Mouse (Mus musculus) neural tube, embryonic 14.5 days (tissue): ENCODE data around the gene Pik3r1. TPM values are rescaled to one million over a fixed set of nuclear protein-coding genes. Genes with fewer than 3 reads are reported as not detected.

ENCODE experiments used
- ATAC-seq: fragments of 200-750 bp; cut with Nextera tagmentation; 2 replicates; pipeline ENCODE4 v1.8.0; 2017; ENCODE audit warnings: low read depth, mild to moderate bottlenecking, moderate TSS enrichment, moderate library complexity
- H3K27ac ChIP-seq: fragments of 300-500 bp; sonication (generic); 2 replicates; pipeline ENCODE4 v1.5.1; 2014; ENCODE audit warnings: low read depth, mild to moderate bottlenecking, control low read depth, low read length, moderate library complexity, mixed read lengths
- H3K27me3 ChIP-seq: fragments of 300-500 bp; sonication (generic); 2 replicates; pipeline ENCODE4 v1.6.1; 2014; ENCODE audit warnings: low read length; ENCODE audit not compliant: control insufficient read depth, insufficient read depth
- H3K36me3 ChIP-seq: fragments of 300-500 bp; sonication (generic); 2 replicates; pipeline ENCODE4 v1.6.1; 2014; ENCODE audit warnings: low read length, mixed read lengths; ENCODE audit not compliant: control insufficient read depth, insufficient read depth
- H3K4me1 ChIP-seq: fragments of 300-500 bp; sonication (generic); 2 replicates; pipeline ENCODE4 v1.6.1; 2014; ENCODE audit warnings: low read length; ENCODE audit not compliant: control insufficient read depth, insufficient read depth
- H3K4me2 ChIP-seq: fragments of 300-500 bp; sonication (generic); 2 replicates; pipeline ENCODE4 v1.6.1; 2014; ENCODE audit warnings: mild to moderate bottlenecking, low read depth, low read length, control low read depth
- H3K4me3 ChIP-seq: fragments of 300-500 bp; sonication (generic); 2 replicates; pipeline ENCODE4 v1.5.1; 2014; ENCODE audit warnings: low read depth, low read length, control low read depth, mixed read lengths
- H3K9ac ChIP-seq: fragments of 300-500 bp; sonication (generic); replicated peaks from 2 replicates; pipeline ENCODE4 v1.6.1; 2014; ENCODE audit warnings: low read depth, mild to moderate bottlenecking, control low read depth, low read length, mixed read lengths
- H3K9me3 ChIP-seq: fragments of 300-500 bp; sonication (generic); 2 replicates; pipeline ENCODE4 v1.6.1; 2016; ENCODE audit warnings: low read length; ENCODE audit not compliant: control insufficient read depth
- WGBS: fragments of 180-500 bp; shearing (Covaris S2); extraction: QIAGEN DNeasy Blood & Tissue Kit; methylation state at CpG from one replicate; pipeline ENCODE4 v1.1.7; 2014; 5-methylcytosine and 5-hydroxymethylcytosine counted together
- polyA plus RNA-seq: library from polyadenylated mRNA; unstranded; fragments of >200 nt; fragmentation: Nextera tagmentation; extraction: Ambion mirVana; gene quantifications from 2 replicates; pipeline ENCODE4 v1.2.1, GENCODE M21; 2014

Gene Pik3r1
- polyA plus RNA-seq = 114 and 136 TPM in 2 replicates

DNA sequence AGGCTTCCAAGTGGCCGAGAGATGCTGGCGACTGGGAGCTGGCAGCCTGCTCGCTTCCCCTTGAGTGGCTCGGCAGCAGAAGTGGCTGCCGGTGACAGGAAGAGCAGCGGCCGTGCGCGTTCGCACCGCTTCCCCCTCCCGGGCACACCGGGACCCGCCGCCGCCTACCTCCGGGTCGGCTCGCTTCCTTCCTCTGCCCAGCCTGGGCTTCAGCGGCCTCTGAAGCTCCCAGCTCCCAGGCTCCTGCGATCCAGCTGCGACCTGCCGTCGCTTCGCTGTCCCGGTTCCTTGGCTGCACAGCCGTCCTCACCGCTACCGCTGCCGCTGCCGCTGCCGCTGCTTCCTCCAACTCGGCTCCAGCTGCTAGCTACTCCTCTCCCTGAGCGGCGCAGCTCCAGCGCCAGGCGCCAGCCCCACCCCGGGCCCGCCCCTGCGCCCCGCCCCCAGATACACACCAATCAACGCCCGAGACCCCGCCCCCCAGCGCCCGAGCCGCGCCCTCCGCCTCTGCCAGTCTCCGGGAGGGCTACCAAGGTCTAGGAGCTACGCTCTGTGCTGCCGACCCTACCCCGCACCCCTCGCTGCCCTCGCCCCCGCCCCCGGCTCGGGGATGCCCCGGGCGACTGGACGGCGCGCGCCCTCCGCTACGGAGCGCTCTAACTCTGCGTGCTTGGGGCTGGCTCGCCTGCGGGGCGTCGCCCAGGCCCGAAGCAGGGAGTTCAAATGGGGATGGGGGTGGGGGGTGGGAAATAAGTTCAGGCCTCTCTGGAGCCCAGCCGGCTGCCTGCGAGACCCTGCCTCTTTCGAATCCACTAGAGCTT is at the start of gene Pik3r1:
TSS of gene Pik3r1 (minus strand) at position 409 of the 821 bp plus-strand sequence.
- H3K27ac ChIP-seq = peak within 1 kb of the TSS; percentile 94
- peaks cover 25% of the 10 kb centered on the region for H3K4me1 ChIP-seq
- ATAC-seq = peak; percentile 98
- no peaks in the 10 kb centered on the region for H3K27me3 ChIP-seq
- H3K4me3 ChIP-seq = peak within 1 kb of the TSS; percentile 99
- H3K9me3 ChIP-seq = no peaks in the 10 kb centered on the region
- 1% methylated on average over 45 of the region's 76 CpGs for WGBS
- H3K9ac ChIP-seq = peak within 1 kb of the TSS; percentile 86
- H3K4me2 ChIP-seq = peak within 1 kb of the TSS; percentile 74
- no peaks in the 10 kb centered on the region for H3K36me3 ChIP-seq

DNA sequence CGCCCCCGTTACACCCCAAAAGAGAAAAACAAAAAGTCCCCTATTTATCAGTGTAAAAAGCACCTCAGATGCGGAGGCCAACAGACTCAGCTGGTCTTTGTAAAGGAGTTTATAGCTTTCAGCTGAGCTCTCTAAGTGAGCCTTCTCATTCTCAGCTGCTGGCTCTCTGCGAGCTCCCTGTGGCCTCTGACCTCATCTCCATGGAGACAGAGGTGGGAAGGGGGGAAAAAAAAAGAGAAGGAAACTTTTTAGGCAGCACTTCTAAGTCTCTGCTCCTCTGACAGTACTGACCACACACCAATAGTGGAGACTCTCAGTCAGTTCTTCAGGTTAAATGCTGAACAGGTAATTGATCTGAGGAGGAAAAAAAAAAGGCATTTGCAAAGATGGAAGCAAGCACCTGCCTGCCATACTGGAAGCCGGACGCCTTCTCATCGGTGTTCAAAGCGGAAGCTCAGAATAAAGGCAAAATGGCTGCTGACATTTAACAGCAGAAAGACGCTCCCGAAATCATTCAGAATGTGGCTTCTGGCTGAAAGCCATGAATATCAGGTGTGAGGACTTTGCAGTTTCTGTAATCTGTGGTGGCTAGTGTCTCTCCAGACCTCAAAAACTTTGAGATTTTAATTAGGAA is 45.4 kb upstream of the Pik3r1 start:
- H3K9ac ChIP-seq = no peak overlapping the region
- H3K9me3 ChIP-seq = no peaks in the 10 kb centered on the region
- ATAC-seq = peak; percentile 86
- H3K27ac ChIP-seq = peak overlapping the region; percentile 2; the same call in 1 of the 2 replicates
- no peaks in the 10 kb centered on the region for H3K27me3 ChIP-seq
- peaks cover 5% of the 10 kb centered on the region; the same call in 1 of the 2 replicates for H3K4me1 ChIP-seq
- no peaks in the 10 kb centered on the region for H3K36me3 ChIP-seq
- no peak overlapping the region for H3K4me3 ChIP-seq
- H3K4me2 ChIP-seq = peak overlapping the region; percentile 11; the same call in 1 of the 2 replicates
- 5% methylated on average over 10 of the region's 10 CpGs for WGBS

DNA sequence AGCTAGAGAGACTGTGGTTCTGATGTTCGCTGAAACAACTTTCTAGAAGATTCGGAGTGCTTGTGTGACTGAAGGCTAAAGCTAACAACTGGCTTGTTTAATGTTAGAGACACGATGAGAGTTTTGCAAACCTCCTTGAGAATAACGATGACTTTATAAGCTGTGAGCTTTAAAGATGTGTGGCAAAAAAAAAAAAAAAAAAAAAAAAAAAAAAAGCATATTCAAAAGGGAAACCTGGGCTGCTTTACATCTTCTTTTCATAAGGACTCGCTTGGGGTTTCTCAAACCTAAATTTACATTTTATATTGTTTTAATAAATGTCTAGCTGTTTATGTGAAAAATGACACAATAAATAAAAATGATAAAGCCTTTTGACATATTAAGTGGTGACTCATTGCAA is 44.3 kb upstream of the Pik3r1 start:
- Histone ChIP-seq H3K27me3 (no peaks in the 10 kb centered on the region), H3K4me2 (no peak overlapping the region), H3K36me3 (no peaks in the 10 kb centered on the region), H3K4me1 (peaks cover 5% of the 10 kb centered on the region; the same call in 1 of the 2 replicates), H3K27ac (no peak overlapping the region), H3K9me3 (no peaks in the 10 kb centered on the region), H3K4me3 (no peak overlapping the region), H3K9ac (no peak overlapping the region)
- WGBS = 47% methylated on average over 5 of the region's 5 CpGs
- ATAC-seq = no peak

DNA sequence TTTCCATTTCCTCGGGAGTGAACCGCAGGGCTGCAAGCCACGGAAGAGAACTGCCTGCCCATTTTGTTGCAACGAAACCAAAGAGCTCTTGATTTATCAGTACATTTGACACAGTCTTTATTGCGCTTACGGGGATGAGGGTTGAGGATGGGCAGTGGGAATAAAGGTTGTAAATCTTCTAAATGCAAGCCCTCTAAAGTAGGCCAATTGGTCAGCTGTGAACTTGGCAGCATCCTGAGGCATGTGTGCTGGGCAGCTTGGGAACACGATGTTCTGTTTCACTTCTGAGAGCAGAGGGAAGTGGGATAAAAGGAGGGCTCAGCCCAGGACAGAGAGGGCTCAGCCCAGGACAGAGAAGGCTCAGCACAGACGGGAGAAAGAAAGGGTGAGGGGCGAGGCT is 43.9 kb upstream of the Pik3r1 start:
- no peak overlapping the region; the same call in 1 of the 2 replicates for H3K4me2 ChIP-seq
- H3K27ac ChIP-seq = no peak overlapping the region
- no peaks in the 10 kb centered on the region for H3K36me3 ChIP-seq
- WGBS = 4% methylated on average over 9 of the region's 9 CpGs
- peak; percentile 89 for ATAC-seq
- peaks cover 5% of the 10 kb centered on the region; the same call in 1 of the 2 replicates for H3K4me1 ChIP-seq
- no peaks in the 10 kb centered on the region for H3K27me3 ChIP-seq
- no peak overlapping the region for H3K4me3 ChIP-seq
- H3K9ac ChIP-seq = no peak overlapping the region
- H3K9me3 ChIP-seq = no peaks in the 10 kb centered on the region

DNA sequence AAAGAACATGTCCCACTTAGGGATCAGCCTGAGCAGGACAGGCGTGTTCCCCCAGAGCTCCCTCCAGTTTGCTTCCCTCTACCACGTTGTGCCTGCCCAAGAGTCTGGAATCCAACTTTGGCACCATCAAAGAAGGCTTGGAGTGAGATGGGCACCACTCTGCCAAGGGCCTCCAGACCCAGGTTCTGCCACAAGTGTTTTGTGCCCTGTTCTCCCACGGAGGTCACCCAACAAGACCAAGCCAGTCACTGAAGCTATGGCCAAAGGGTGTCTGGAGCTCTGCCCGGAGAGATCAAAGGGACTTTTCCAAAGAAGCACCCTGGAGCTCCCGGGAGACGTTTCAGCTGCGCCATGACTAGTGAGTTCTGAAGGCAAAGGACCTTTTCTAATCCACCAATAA is 42.6 kb upstream of the Pik3r1 start:
- Histone ChIP-seq H3K27me3 (no peaks in the 10 kb centered on the region), H3K4me2 (no peak overlapping the region), H3K9ac (no peak overlapping the region), H3K27ac (no peak overlapping the region), H3K36me3 (no peaks in the 10 kb centered on the region), H3K4me1 (peaks cover 5% of the 10 kb centered on the region; the same call in 1 of the 2 replicates), H3K4me3 (no peak overlapping the region), H3K9me3 (no peaks in the 10 kb centered on the region)
- no peak for ATAC-seq
- WGBS = 65% methylated on average over 7 of the region's 7 CpGs

DNA sequence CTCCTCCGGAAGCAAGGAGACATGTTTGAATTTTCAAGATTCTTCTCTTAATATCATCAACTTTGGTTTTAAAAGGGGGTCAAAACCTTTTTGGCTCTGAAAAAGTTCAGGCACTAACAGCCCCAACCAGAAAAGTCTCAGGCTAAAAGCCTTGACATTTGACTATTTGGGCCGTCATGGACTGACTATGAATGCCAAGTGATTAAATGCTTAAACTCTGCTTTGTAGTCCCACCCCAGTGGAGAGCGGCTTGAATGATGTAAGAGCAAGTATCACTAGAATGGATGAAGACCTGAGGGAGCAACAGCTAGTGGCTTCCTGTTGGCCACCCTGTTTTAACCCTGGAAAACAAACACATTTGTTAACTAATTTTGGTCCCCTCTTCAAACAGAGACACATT is 41.8 kb upstream of the Pik3r1 start:
- no peaks in the 10 kb centered on the region for H3K27me3 ChIP-seq
- no peak overlapping the region for H3K27ac ChIP-seq
- no peak for ATAC-seq
- H3K9ac ChIP-seq = no peak overlapping the region
- no peaks in the 10 kb centered on the region for H3K9me3 ChIP-seq
- no peak overlapping the region for H3K4me2 ChIP-seq
- H3K4me3 ChIP-seq = no peak overlapping the region
- peaks cover 5% of the 10 kb centered on the region; the same call in 1 of the 2 replicates for H3K4me1 ChIP-seq
- WGBS = 82% methylated on average over 3 of the region's 3 CpGs
- no peaks in the 10 kb centered on the region for H3K36me3 ChIP-seq

DNA sequence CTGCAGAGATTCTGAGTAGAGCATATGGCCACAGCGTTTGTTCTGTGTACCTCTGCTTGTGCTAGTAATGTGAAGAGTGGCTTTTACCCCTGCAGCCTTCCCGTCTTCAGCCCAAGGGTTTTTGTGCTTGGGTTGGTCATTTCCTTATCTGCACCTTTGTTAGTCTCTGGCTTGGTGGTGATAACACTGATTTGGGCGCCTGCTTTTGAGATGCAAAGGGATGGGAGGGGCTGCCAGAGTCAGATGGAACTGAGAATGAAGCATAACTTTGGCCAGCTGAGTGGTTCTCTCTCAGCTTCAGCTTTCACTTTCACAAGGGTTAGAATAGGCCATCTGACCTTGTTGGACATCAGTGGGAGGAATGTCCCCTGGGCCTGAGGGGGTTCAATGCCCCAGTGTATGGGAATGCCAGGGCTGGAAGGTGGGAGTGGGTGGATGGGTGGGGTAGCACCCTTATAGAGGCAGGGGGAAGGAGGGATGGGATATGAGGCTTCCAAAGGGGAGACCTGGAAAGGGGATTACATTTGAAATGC is 37.6 kb upstream of the Pik3r1 start:
- H3K4me3 ChIP-seq = no peak overlapping the region
- whole genome bisulfite sequencing = 76% methylated on average over 3 of the region's 3 CpGs

DNA sequence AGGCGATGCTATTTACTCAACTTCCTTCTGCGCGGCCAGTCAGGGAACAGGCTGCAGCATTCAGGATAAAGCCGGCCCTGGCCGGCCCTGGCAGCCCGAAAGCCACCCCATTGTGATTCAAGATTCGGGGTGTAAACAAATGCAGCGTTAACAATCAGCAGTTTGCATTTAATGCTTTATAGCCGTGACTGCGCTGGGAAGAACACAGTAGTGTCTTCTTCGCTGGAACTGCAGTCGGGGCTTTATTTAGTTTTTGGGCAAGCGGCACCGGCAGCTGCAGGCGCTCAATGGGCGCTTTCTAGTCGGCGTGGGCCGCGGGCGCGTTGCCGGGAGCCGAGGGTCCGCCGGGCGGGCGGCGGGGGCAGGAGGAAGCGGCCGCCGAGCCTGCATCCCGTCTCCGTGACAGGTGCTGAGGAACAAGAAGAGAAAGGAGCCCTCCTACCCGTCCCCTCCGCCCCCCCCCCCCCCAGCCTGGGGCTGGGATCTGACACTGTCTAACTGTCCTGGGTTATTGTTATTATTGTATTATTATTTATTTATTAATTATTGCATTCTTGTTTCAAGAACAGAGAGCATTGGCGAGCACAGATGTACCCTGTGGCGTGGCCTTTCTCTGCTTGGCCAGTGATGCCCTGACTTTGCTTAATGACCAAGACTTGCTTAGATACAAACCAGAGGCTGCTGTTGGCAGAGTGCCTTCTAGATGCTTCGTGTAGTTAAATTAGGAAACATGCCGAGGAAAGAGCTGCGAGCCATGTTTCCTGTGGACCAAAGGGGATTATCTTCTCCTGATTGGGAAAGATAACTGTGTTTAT is 33.6 kb upstream of the Pik3r1 start:
- H3K9ac ChIP-seq = peak overlapping the region; percentile 52
- 0 out of 2 replicates have a peak, but pooled peaks cover 6% of the 10 kb centered on the region for H3K4me1 ChIP-seq
- ATAC-seq = peak; percentile 93
- under 1% methylated on average over 41 of the region's 41 CpGs for WGBS
- peak overlapping the region; percentile 80 for H3K27ac ChIP-seq
- no peaks in the 10 kb centered on the region for H3K9me3 ChIP-seq
- peak overlapping the region; percentile 33 for H3K4me3 ChIP-seq
- H3K36me3 ChIP-seq = no peaks in the 10 kb centered on the region
- H3K4me2 ChIP-seq = peak overlapping the region; percentile 74
- H3K27me3 ChIP-seq = no peaks in the 10 kb centered on the region

More for the DNA sequence above, 37.6 kb upstream of the Pik3r1 start:
- Histone ChIP-seq H3K9ac (no peak overlapping the region), H3K4me2 (no peak overlapping the region), H3K9me3 (no peaks in the 10 kb centered on the region), H3K27me3 (no peaks in the 10 kb centered on the region), H3K27ac (no peak overlapping the region), H3K36me3 (no peaks in the 10 kb centered on the region), H3K4me1 (0 out of 2 replicates have a peak, but pooled peaks cover 6% of the 10 kb centered on the region)
- ATAC-seq = no peak
